Mouse (Mus musculus) heart, postnatal 36 days (tissue): ENCODE measurements around the gene Plxnb3. TPM values are rescaled to one million over a fixed set of nuclear protein-coding genes. Genes with fewer than 3 reads are reported as not detected.
"Not testable (repeated sequence)": the region's sequence is repeated elsewhere in the genome, so short reads cannot be mapped to it uniquely, and the experiment has no call there.

Source experiments
- DNase-seq, 2 experiments: peaks; one replicate each; pipeline ENCODE4 v3.0.0; 2021 to 2022
- intact Hi-C: fragments of 180-260 bp; cut with DNase I; formaldehyde crosslinking; loops from one replicate; pipeline ENCODE4 v1.15.1; 2025
- total RNA-seq, 2 experiments: library from RNA; stranded (reverse); gene quantifications; 2 replicates each; pipeline ENCODE4 v1.2.3; 2021

The Plxnb3 gene
- 1 to 10 TPM; 1.6 to 2.1 TPM for total RNA-seq

GRCm38 (mm10) chrX:73756334-73757140 lies at the start of gene Plxnb3:
Gene Plxnb3 (plus strand): TSS chrX:73757090.
- no peak for DNase-seq
- intact Hi-C loops, result no loop called here

DNA sequence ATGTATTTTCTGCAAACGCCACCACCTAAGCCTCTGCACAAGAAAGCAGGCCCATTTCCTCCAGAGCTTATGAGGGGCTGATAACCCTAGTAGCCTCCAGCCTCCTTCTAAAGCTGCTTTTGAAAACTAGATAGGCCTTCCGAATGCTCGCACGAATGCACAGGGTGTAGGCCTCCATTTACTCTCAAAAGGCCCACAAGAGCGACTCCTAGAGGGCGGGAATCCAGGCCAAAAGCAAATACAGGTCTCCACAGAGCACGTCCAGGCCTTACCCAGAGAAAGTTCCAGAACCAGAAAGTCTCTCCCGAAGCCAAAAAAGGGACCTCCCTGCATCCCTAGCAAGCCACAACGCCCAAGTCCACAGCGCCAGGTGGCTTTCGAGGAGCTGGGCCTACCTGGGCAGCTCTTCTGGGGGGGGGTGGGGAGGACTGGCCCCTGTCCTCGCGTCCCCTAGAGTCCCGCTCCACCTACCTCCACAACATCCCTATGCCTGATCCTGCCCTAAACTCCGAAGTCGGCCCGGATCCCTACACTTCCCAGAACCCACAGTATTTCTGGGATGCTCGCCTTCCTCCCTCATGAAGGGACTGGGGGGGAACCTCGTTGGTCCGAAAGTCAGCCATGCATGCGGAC lies 41.3 kb upstream of the Plxnb3 start:
- intact Hi-C loops, result loop anchor here (2.0 to 5.0 kb wide), 2 partner anchors 45 to 202 kb away; no protein-coding TSS in a partner anchor
- peak; percentile 13 to 31 for DNase-seq

GRCm38 (mm10) chrX:73716109-73716661 lies 40.7 kb upstream of the Plxnb3 start, which contains the start of the genes Bcap31 and Abcd1:
Gene Bcap31 (minus strand): TSS chrX:73716175.
Gene Abcd1 (plus strand): TSS chrX:73716597.
- peak; percentile 91 to 93 for DNase-seq
- intact Hi-C loops, result loop anchor here (5.0 kb wide), 1 partner anchor 201 kb away; no protein-coding TSS in a partner anchor

DNA sequence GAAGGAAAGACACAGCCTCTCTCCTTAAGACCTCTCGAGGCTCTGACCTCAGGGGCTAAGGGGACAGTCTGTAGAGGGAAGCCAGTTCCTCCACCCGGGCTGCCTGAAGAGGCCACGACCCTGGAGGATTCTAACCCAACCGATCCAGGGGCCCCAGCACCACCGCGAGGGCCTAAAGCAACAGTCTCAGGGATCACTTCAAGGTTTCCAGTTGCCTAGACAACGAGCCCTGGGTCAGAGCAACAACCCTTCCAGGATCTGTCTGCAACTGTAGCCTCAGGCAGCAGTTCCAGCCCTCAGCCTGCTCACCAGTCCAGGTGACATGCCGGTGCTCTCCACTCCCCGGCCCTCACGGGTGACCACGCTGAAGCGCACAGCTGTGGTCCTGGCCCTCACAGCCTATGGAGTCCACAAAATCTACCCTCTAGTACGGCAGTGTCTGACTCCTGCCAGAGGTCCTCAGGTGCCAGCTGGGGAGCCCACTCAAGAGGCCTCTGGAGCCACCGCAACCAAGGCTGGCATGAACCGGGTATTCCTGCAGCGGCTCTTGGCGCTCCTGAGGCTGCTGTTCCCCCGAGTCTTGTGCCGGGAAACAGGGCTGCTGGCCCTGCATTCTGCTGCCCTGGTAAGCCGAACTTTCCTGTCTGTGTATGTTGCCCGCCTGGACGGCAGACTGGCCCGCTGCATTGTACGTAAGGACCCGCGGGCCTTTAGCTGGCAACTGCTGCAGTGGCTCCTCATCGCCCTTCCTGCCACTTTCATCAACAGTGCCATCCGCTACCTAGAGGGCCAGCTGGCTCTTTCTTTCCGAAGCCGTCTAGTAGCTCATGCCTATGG lies 40.0 kb upstream of the Plxnb3 start:
- intact Hi-C loops, result loop anchor here (5.0 kb wide), 1 partner anchor 200 kb away; no protein-coding TSS in a partner anchor
- DNase-seq, result peak in 1 of 2 experiments; percentile 15

GRCm38 (mm10) chrX:73717667-73718066 lies 39.2 kb upstream of the Plxnb3 start:
- peak; percentile 26 to 37 for DNase-seq
- intact Hi-C loops, result loop anchor here (2.0 to 5.0 kb wide), 2 partner anchors 71 to 200 kb away; no protein-coding TSS in a partner anchor

- intact Hi-C loops, result loop anchor here (2.0 to 5.0 kb wide), 2 partner anchors 71 to 199 kb away; no protein-coding TSS in a partner anchor
- DNase-seq, result peak; percentile 9 to 27
These were observed 38.6 kb upstream of the Plxnb3 start for GRCm38 (mm10) chrX:73718271-73718670.

GRCm38 (mm10) chrX:73718686-73719362 lies 38.1 kb upstream of the Plxnb3 start:
- peak; percentile 42 for DNase-seq
- intact Hi-C loops, result loop anchor here (2.0 to 5.0 kb wide), 2 partner anchors 70 to 198 kb away; no protein-coding TSS in a partner anchor

DNA sequence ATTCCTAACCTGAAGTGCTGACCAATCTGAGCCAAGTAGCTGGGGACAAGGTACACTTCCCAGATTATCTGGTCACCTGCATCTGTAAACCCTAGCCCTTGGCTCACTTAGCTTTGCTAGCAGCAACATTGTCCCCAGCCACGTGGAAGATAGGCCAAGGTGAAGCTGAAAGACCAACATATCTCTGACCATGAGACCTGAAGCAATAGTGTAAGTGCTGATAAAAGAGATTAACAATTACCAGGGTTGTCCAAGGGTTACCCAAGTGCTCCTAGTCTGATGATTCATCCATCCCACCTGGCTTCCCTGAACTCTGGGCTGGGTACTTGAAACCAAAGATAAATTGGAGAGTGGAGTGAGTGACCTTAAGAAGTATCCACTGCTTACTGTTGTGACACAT lies 26.0 kb upstream of the Plxnb3 start:
- no peak for DNase-seq
- intact Hi-C loops, result no loop called here

DNA sequence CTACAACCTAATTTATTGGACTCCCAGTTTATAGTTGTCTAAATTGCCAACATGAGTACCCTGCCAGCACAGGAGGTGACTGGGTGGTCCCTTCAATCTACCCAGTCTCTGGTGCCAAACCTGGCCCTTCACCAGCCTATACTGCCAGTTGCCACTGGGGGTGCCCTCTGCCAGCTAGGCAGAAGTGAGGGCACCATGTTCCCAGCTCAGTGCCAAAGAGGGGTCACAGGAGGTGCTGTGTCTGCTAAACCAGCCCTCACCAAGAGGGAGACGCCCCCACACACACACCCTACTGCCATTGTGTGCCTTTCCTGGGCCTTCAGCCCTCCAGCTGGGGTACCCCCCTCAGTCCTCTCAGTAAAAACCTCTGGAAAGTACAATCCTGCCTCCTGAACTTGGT lies 18.7 kb upstream of the Plxnb3 start:
- intact Hi-C loops, result no loop called here
- no peak for DNase-seq

GRCm38 (mm10) chrX:73739151-73739550 lies 17.7 kb upstream of the Plxnb3 start:
- intact Hi-C loops, result no loop called here
- no peak for DNase-seq

- intact Hi-C loops, DNase-seq: not testable (repeated sequence)
These were observed 17.0 kb upstream of the Plxnb3 start for GRCm38 (mm10) chrX:73739841-73740240.

GRCm38 (mm10) chrX:73744774-73745481 lies 12.0 kb upstream of the Plxnb3 start:
- intact Hi-C loops, result no loop called here
- no peak for DNase-seq

GRCm38 (mm10) chrX:73748977-73749376 lies 7.9 kb upstream of the Plxnb3 start:
- intact Hi-C loops, result no loop called here
- DNase-seq, result no peak

GRCm38 (mm10) chrX:73758611-73759290 lies 1.9 kb downstream of the Plxnb3 start:
- intact Hi-C loops, result no loop called here
- DNase-seq, result no peak

DNA sequence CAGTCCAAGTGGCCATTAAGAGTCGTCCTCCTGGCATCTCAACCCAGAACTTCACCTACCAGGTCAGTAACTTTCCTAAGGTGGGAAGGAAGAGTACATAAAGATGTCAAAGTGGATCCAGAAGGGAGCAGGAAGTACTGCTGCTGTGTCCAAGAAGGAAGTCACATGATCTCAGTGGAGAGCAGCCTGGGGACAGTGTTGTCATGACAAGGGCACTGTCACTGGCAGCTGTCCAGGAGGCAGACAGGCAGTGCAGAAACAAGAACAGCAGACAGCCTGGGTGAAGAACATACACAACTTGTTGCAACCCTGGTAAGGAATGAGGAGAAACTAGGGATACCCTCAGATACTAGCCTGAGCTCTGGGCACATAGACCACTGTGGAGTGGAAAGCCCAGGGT lies 8.4 kb downstream of the Plxnb3 start:
- intact Hi-C loops, result no loop called here
- peak; percentile 49 to 54 for DNase-seq

GRCm38 (mm10) chrX:73767267-73767666 lies 10.4 kb downstream of the Plxnb3 start:
- intact Hi-C loops, result no loop called here
- DNase-seq, result no peak

DNA sequence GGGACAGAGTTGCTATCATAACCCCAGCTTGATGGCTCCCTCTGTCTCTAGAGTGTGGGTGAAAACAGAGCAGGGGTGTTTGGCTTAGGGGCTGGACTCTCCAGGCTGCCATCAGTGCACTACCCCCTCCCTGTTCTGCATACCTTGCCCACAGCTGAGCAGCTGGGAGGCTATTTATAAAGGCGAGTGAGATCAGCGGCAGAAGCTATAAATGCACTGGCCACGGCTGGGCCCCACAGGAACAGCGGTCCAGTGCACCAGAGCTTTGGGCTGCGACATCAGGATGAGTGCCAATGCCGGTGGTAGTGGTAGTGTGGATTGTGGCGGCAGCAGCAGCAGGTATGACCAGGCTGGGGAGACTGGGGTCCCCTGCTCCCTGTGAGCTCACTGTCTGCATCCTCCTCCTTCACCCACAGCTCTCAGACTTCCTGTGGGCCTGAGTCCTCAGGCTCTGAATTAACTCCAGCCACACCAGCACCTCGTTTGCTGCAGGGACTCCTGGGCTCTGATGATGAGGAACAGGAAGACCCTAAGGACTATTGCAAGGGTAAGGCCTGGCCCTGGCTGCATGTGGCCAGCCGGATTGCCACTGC lies 17.4 kb downstream of the Plxnb3 start, which contains the start of gene Srpk3:
TSS of gene Srpk3 (plus strand) at position 238 of the 593 bp plus-strand sequence.
- peak; percentile 17 to 45 for DNase-seq
- intact Hi-C loops, result no loop called here
